Mouse (Mus musculus): ENCODE results near the gene Ssr1. TPM values are rescaled to one million over a fixed set of nuclear protein-coding genes. Genes with fewer than 3 reads are reported as not detected.

The Ssr1 gene
- polyA plus RNA-seq, 1 experiment: 70.7 TPM

GRCm38 (mm10) chr13:37963354-37964007 is 30.5 kb downstream of the Ssr1 start:
- no peak for TF ChIP-seq MYOG (IDR thresholded peaks at IDR 0.05; ENCODE audit: control insufficient read depth, extremely low read depth, insufficient read length)
- TF ChIP-seq CTCF (IDR thresholded peaks at IDR 0.05; ENCODE audit: control insufficient read depth, insufficient read depth, insufficient read length): peak; percentile 57
- TF ChIP-seq FOSL1 (IDR thresholded peaks at IDR 0.05; ENCODE audit: insufficient read depth, low read length, poor library complexity, severe bottlenecking): peak; percentile 85

GRCm38 (mm10) chr13:37962541-37962940 is 31.5 kb downstream of the Ssr1 start:
- Histone ChIP-seq H3ac (ENCODE audit: control insufficient read depth, insufficient read length, low read depth) (no peak overlapping the region), H3K27me3 (ENCODE audit: control insufficient read depth, insufficient read depth, insufficient read length) (no peaks in the 10 kb centered on the region), H3K4me3 (ENCODE audit: insufficient read depth, poor library complexity, severe bottlenecking) (no peak overlapping the region), H3K36me3 (ENCODE audit: control insufficient read depth, insufficient read depth) (no peaks in the 10 kb centered on the region), H3K79me3 (ENCODE audit: low read depth) (no peaks in the 10 kb centered on the region), H3K79me2 (ENCODE audit: control insufficient read depth, insufficient read depth) (no peaks in the 10 kb centered on the region)
- TF ChIP-seq MYOG (IDR thresholded peaks at IDR 0.05; ENCODE audit: control insufficient read depth, extremely low read depth, insufficient read length): no peak
- no peak for TF ChIP-seq MYOD1 (IDR thresholded peaks at IDR 0.05; ENCODE audit: control insufficient read depth, insufficient read length, low read depth)
- TF ChIP-seq CEBPB (IDR thresholded peaks at IDR 0.05; ENCODE audit: low read depth): no peak
- TF ChIP-seq USF1 (IDR thresholded peaks at IDR 0.05; ENCODE audit: low read depth): no peak
- TF ChIP-seq FOSL1 (IDR thresholded peaks at IDR 0.05; ENCODE audit: insufficient read depth, low read length, poor library complexity, severe bottlenecking): no peak
- TF ChIP-seq CTCF (IDR thresholded peaks at IDR 0.05; ENCODE audit: control insufficient read depth, insufficient read depth, insufficient read length): no peak
- no peak for TF ChIP-seq MAX (IDR thresholded peaks at IDR 0.05)

More at GRCm38 (mm10) chr13:37963354-37964007, 30.5 kb downstream of the Ssr1 start:
- Histone ChIP-seq H3K36me3 (ENCODE audit: control insufficient read depth, insufficient read depth) (no peaks in the 10 kb centered on the region), H3K4me3 (ENCODE audit: insufficient read depth, poor library complexity, severe bottlenecking) (no peak overlapping the region), H3K27me3 (ENCODE audit: control insufficient read depth, insufficient read depth, insufficient read length) (no peaks in the 10 kb centered on the region), H3ac (ENCODE audit: control insufficient read depth, insufficient read length, low read depth) (peak overlapping the region; percentile 41), H3K79me3 (ENCODE audit: low read depth) (no peaks in the 10 kb centered on the region), H3K79me2 (ENCODE audit: control insufficient read depth, insufficient read depth) (no peaks in the 10 kb centered on the region)

- Histone ChIP-seq H3K79me3 (ENCODE audit: low read depth) (no peaks in the 10 kb centered on the region), H3K36me3 (ENCODE audit: control insufficient read depth, insufficient read depth) (no peaks in the 10 kb centered on the region), H3K79me2 (ENCODE audit: control insufficient read depth, insufficient read depth) (no peaks in the 10 kb centered on the region), H3K4me3 (ENCODE audit: insufficient read depth, poor library complexity, severe bottlenecking) (no peak overlapping the region), H3ac (ENCODE audit: control insufficient read depth, insufficient read length, low read depth) (no peak overlapping the region), H3K27me3 (ENCODE audit: control insufficient read depth, insufficient read depth, insufficient read length) (no peaks in the 10 kb centered on the region)
- no peak for TF ChIP-seq MAX (IDR thresholded peaks at IDR 0.05)
- no peak for TF ChIP-seq MYOG (IDR thresholded peaks at IDR 0.05; ENCODE audit: control insufficient read depth, extremely low read depth, insufficient read length)
- no peak for TF ChIP-seq FOSL1 (IDR thresholded peaks at IDR 0.05; ENCODE audit: insufficient read depth, low read length, poor library complexity, severe bottlenecking)
- no peak for TF ChIP-seq MYOD1 (IDR thresholded peaks at IDR 0.05; ENCODE audit: control insufficient read depth, insufficient read length, low read depth)
- no peak for TF ChIP-seq CEBPB (IDR thresholded peaks at IDR 0.05; ENCODE audit: low read depth)
- no peak for TF ChIP-seq CTCF (IDR thresholded peaks at IDR 0.05; ENCODE audit: control insufficient read depth, insufficient read depth, insufficient read length)
- TF ChIP-seq USF1 (IDR thresholded peaks at IDR 0.05; ENCODE audit: low read depth): no peak
Observed at GRCm38 (mm10) chr13:37959936-37960335, 34.1 kb downstream of the Ssr1 start.

GRCm38 (mm10) chr13:37959239-37959907 is 34.6 kb downstream of the Ssr1 start:
- no peaks in the 10 kb centered on the region for H3K79me3 ChIP-seq (ENCODE audit: low read depth)
- no peaks in the 10 kb centered on the region for H3K79me2 ChIP-seq (ENCODE audit: control insufficient read depth, insufficient read depth)
- H3K36me3 ChIP-seq (ENCODE audit: control insufficient read depth, insufficient read depth): no peaks in the 10 kb centered on the region
- no peaks in the 10 kb centered on the region for H3K27me3 ChIP-seq (ENCODE audit: control insufficient read depth, insufficient read depth, insufficient read length)
- H3K4me3 ChIP-seq (ENCODE audit: insufficient read depth, poor library complexity, severe bottlenecking): no peak overlapping the region
- H3ac ChIP-seq (ENCODE audit: control insufficient read depth, insufficient read length, low read depth): no peak overlapping the region
- no peak for TF ChIP-seq USF1 (IDR thresholded peaks at IDR 0.05; ENCODE audit: low read depth)
- no peak for TF ChIP-seq MYOD1 (IDR thresholded peaks at IDR 0.05; ENCODE audit: control insufficient read depth, insufficient read length, low read depth)
- TF ChIP-seq CTCF (IDR thresholded peaks at IDR 0.05; ENCODE audit: control insufficient read depth, insufficient read depth, insufficient read length): no peak
- TF ChIP-seq CEBPB (IDR thresholded peaks at IDR 0.05; ENCODE audit: low read depth): no peak
- TF ChIP-seq FOSL1 (IDR thresholded peaks at IDR 0.05; ENCODE audit: insufficient read depth, low read length, poor library complexity, severe bottlenecking): no peak
- no peak for TF ChIP-seq MAX (IDR thresholded peaks at IDR 0.05)
- TF ChIP-seq MYOG (IDR thresholded peaks at IDR 0.05; ENCODE audit: control insufficient read depth, extremely low read depth, insufficient read length): no peak

DNA sequence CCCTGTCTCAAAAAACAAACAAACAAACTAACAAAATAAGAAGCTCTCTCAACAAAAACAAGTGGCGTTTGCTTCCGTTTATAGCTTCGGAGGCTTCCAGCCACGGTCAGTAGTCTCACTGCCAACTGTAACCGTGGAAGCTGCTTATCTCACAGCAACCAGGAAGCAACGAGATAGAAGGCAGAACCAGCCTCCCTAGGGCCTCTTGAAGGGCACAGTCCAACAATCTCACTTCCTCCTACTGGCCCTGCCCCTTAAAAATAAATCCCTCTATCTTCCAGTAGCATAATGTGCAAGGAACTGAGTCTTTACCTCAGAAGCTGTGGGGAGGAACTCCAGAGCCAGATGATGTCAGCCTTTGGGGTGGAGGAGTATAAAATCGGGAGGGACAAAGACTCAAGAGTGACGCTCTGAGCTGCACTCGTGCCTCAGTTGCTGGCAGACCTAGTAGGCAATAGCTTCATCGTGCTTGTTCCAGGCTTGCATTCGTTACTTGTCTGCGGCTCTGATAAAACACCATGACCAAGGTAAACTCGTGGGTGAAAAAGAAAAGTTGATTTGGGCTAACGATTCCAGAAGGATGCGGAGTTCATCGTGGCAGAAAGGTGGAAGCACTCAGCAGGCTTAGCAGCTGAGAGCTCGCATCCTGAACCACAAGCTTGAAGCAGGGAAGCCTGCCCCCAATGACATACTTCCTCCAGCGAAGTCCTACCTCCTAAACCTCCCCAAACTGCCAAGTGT is 35.3 kb downstream of the Ssr1 start:
- H3K79me3 ChIP-seq (ENCODE audit: low read depth): no peaks in the 10 kb centered on the region
- no peaks in the 10 kb centered on the region for H3K36me3 ChIP-seq (ENCODE audit: control insufficient read depth, insufficient read depth)
- TF ChIP-seq CEBPB (IDR thresholded peaks at IDR 0.05; ENCODE audit: low read depth) (no peak), USF1 (IDR thresholded peaks at IDR 0.05; ENCODE audit: low read depth) (no peak)

More for the DNA sequence above, 35.3 kb downstream of the Ssr1 start:
- H3K4me3 ChIP-seq (ENCODE audit: insufficient read depth, poor library complexity, severe bottlenecking): no peak overlapping the region
- H3ac ChIP-seq (ENCODE audit: control insufficient read depth, insufficient read length, low read depth): no peak overlapping the region
- no peaks in the 10 kb centered on the region for H3K27me3 ChIP-seq (ENCODE audit: control insufficient read depth, insufficient read depth, insufficient read length)
- H3K79me2 ChIP-seq (ENCODE audit: control insufficient read depth, insufficient read depth): no peaks in the 10 kb centered on the region
